Mouse (Mus musculus): ENCODE results near the gene Ptgr1. TPM values are rescaled to one million over a fixed set of nuclear protein-coding genes. Genes with fewer than 3 reads are reported as not detected.

Ptgr1 gene
- total RNA-seq, 2 experiments from 2014 or later, result 1.6 to 2.4 TPM

- intact Hi-C loops (cut with DNase I), result no loop called here
Measured at GRCm38 (mm10) chr4:58935846-58936245, 51.1 kb downstream of the Ptgr1 start.

GRCm38 (mm10) chr4:58934746-58935476, 52.0 kb downstream of the Ptgr1 start:
- peak; percentile 22 to 76 for DNase-seq (ENCODE audit: low spot score in 2 of 2)
- intact Hi-C loops (cut with DNase I), result no loop called here

More at GRCm38 (mm10) chr4:58935846-58936245, 51.1 kb downstream of the Ptgr1 start:
- no peak for DNase-seq (ENCODE audit: low spot score in 2 of 2)

- intact Hi-C loops (cut with DNase I), result no loop called here
- no peak for DNase-seq (ENCODE audit: low spot score in 2 of 2)
Measured at GRCm38 (mm10) chr4:58934308-58934707, 52.6 kb downstream of the Ptgr1 start.

GRCm38 (mm10) chr4:58932541-58932940, 54.4 kb downstream of the Ptgr1 start:
- no peak for DNase-seq (ENCODE audit: low spot score in 2 of 2)
- intact Hi-C loops (cut with DNase I), result no loop called here

GRCm38 (mm10) chr4:58927661-58928060, 59.3 kb downstream of the Ptgr1 start:
- intact Hi-C loops (cut with DNase I), result no loop called here
- no peak for DNase-seq (ENCODE audit: low spot score in 2 of 2)

GRCm38 (mm10) chr4:58926120-58926519, 60.8 kb downstream of the Ptgr1 start:
- intact Hi-C loops (cut with DNase I), result no loop called here
- DNase-seq (ENCODE audit: low spot score in 2 of 2), result no peak

GRCm38 (mm10) chr4:58925664-58926063, 61.3 kb downstream of the Ptgr1 start:
- DNase-seq (ENCODE audit: low spot score in 2 of 2), result no peak
- intact Hi-C loops (cut with DNase I), result no loop called here

- intact Hi-C loops (cut with DNase I), result no loop called here
- DNase-seq (ENCODE audit: low spot score in 2 of 2), result no peak
Measured at GRCm38 (mm10) chr4:58923933-58924332, 63.0 kb downstream of the Ptgr1 start.

Other genes starting within 250 kb of the Ptgr1 start
- under 1 TPM; 0.13 to 0.26 TPM for gene Olfr267, start 199.4 kb downstream of the Ptgr1 start, total RNA-seq (2021)
- gene Ecpas, start 74.4 kb downstream of the Ptgr1 start, total RNA-seq (2021), result 100 to 1,000 TPM; 134 to 145 TPM
- 10 to 100 TPM; 23.2 to 31.1 TPM for gene Zkscan16, start 43.5 kb downstream of the Ptgr1 start, total RNA-seq (2021)
- gene Dnajc25, start 7.9 kb upstream of the Ptgr1 start, total RNA-seq (2021), result 1 to 10 TPM; 6.5 to 7.7 TPM
- gene Gm20503, start 16.1 kb upstream of the Ptgr1 start, total RNA-seq (2021), result 1 to 10 TPM in 1 of 2 experiments, under 1 TPM in 1; 0.70 to 3.1 TPM
- gene Gng10, start 48.0 kb upstream of the Ptgr1 start, total RNA-seq (2021), result 10 to 100 TPM; 84.9 to 96.0 TPM
- not detected for gene AI481877, start 151.9 kb upstream of the Ptgr1 start, total RNA-seq (2021)
- 10 to 100 TPM; 92.8 to 93.8 TPM for gene Ugcg, start 202.1 kb upstream of the Ptgr1 start, total RNA-seq (2021)

Data from left cerebral cortex, postnatal 14 days (tissue).